Mouse (Mus musculus) midbrain, postnatal 0 days (tissue): Measurements from ENCODE around the gene Gca. TPM values are rescaled to one million over a fixed set of nuclear protein-coding genes. Genes with fewer than 3 reads are reported as not detected.

ENCODE experiments used
- ATAC-seq: fragments of 200-750 bp; cut with Nextera tagmentation; 2 replicates; pipeline ENCODE4 v1.8.0; 2017; ENCODE audit warnings: moderate number of reproducible peaks, mild to moderate bottlenecking, moderate TSS enrichment, moderate library complexity; ENCODE audit not compliant: low FRiP score
- DNase-seq: peaks from one replicate; pipeline ENCODE4 v3.0.0-alpha.2; 2015; ENCODE audit warnings: low spot score
- H3K27ac ChIP-seq: fragments of 300-500 bp; sonication (generic); 2 replicates; pipeline ENCODE4 v1.5.1; 2014; ENCODE audit warnings: low read depth, mild to moderate bottlenecking, low read length, mixed read lengths
- H3K27me3 ChIP-seq: fragments of 300-500 bp; sonication (generic); 2 replicates; pipeline ENCODE4 v1.6.1; 2014; ENCODE audit warnings: low read length, control low read depth, mixed read lengths; ENCODE audit not compliant: insufficient read depth
- H3K36me3 ChIP-seq: fragments of 300-500 bp; sonication (generic); 2 replicates; pipeline ENCODE4 v1.6.1; 2014; ENCODE audit warnings: low read length, control low read depth, mixed read lengths; ENCODE audit not compliant: insufficient read depth
- H3K4me1 ChIP-seq: fragments of 300-500 bp; sonication (generic); 2 replicates; pipeline ENCODE4 v1.6.1; 2014; ENCODE audit warnings: mild to moderate bottlenecking, control low read depth, antibody characterized with exemption, low read length, mixed read lengths; ENCODE audit not compliant: insufficient read depth
- H3K4me2 ChIP-seq: fragments of 300-500 bp; sonication (generic); 2 replicates; pipeline ENCODE4 v1.6.1; 2014; ENCODE audit warnings: low read depth, mild to moderate bottlenecking, low read length, mixed read lengths; ENCODE audit not compliant: poor library complexity, severe bottlenecking
- H3K4me3 ChIP-seq: fragments of 300-500 bp; sonication (generic); 2 replicates; pipeline ENCODE4 v1.5.1; 2014; ENCODE audit warnings: low read depth, mild to moderate bottlenecking, low read length, moderate library complexity
- H3K9ac ChIP-seq: fragments of 300-500 bp; sonication (generic); replicated peaks from 2 replicates; pipeline ENCODE4 v1.6.1; 2014; ENCODE audit warnings: mild to moderate bottlenecking, low read length, moderate library complexity, mixed read lengths; ENCODE audit not compliant: poor library complexity, severe bottlenecking
- H3K9me3 ChIP-seq: fragments of 300-500 bp; sonication (generic); 2 replicates; pipeline ENCODE4 v1.6.1; 2016; ENCODE audit warnings: low read length, control low read depth
- CTCF ChIP-seq: IDR thresholded peaks from 2 replicates; pipeline ENCODE4 v1.5.1; 2016; ENCODE audit warnings: antibody characterized with exemption, mild to moderate bottlenecking
- WGBS: fragments of 180-500 bp; shearing (Covaris S2); extraction: QIAGEN DNeasy Blood & Tissue Kit; methylation state at CpG from one replicate; pipeline ENCODE4 v1.1.7; 2014; 5-methylcytosine and 5-hydroxymethylcytosine counted together
- polyA plus RNA-seq: library from polyadenylated mRNA; unstranded; fragments of >200 nt; fragmentation: Nextera tagmentation; extraction: Ambion mirVana; gene quantifications from 2 replicates; pipeline ENCODE4 v1.2.1, GENCODE M21; 2015
- total RNA-seq: library from RNA; depleted of rRNA; stranded (reverse); fragments of >200 nt; gene quantifications from 2 replicates; pipeline ENCODE4 v1.2.3, GENCODE M21; 2014

Gca gene
- total and polyA plus RNA-seq, 2 experiments from 2014 or later: 1.2 to 3.6 TPM

GRCm38 (mm10) chr2:62630446-62630845, 33.6 kb upstream of the Gca start:
- ATAC-seq: peak; percentile 31; the same call in 1 of the 2 replicates
- peak; percentile 82 for TF ChIP-seq CTCF
- WGBS: 23% methylated on average over 6 of the region's 6 CpGs

DNA sequence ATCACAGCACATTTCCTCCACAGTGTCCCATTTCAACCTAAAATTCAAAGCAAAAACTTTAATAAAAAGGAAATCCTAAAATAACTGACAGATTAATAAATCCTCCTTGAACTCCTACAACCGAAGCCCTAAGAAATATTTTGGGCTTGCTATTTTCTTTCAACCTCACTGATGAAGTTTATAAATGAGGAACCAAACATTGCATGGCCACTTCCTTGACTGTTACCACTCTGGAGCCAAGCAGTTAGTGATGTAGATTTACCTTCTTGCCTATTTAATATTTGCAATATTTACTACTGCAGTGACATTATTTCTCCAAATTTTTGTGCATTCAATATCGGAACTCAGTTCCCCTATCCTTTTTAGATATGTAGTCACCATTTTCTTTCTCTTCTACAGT, 24.2 kb upstream of the Gca start:
- Histone ChIP-seq H3K9ac (no peak overlapping the region), H3K27ac (no peak overlapping the region), H3K4me1 (no peaks in the 10 kb centered on the region), H3K9me3 (no peaks in the 10 kb centered on the region), H3K27me3 (no peaks in the 10 kb centered on the region), H3K4me3 (no peak overlapping the region), H3K4me2 (no peak overlapping the region), H3K36me3 (no peaks in the 10 kb centered on the region)
- no peak for TF ChIP-seq CTCF
- no peak for DNase-seq
- ATAC-seq: no peak
- 96% methylated on average over 2 of the region's 2 CpGs for WGBS

More at GRCm38 (mm10) chr2:62630446-62630845, 33.6 kb upstream of the Gca start:
- Histone ChIP-seq H3K9ac (no peak overlapping the region), H3K27ac (no peak overlapping the region), H3K27me3 (no peaks in the 10 kb centered on the region), H3K4me1 (no peaks in the 10 kb centered on the region), H3K9me3 (no peaks in the 10 kb centered on the region), H3K36me3 (no peaks in the 10 kb centered on the region), H3K4me3 (no peak overlapping the region), H3K4me2 (no peak overlapping the region)
- peak; percentile 85 for DNase-seq

- Histone ChIP-seq H3K4me1 (peaks cover 3% of the 10 kb centered on the region; the same call in 1 of the 2 replicates), H3K9ac (0 out of 2 replicates have a peak overlapping the region, but pooled peaks have one; percentile 8), H3K27ac (no peak overlapping the region), H3K36me3 (no peaks in the 10 kb centered on the region), H3K27me3 (no peaks in the 10 kb centered on the region), H3K9me3 (no peaks in the 10 kb centered on the region), H3K4me3 (no peak overlapping the region), H3K4me2 (peak overlapping the region; percentile 37)
- no peak for ATAC-seq
- 49% methylated on average over 21 of the region's 21 CpGs for WGBS
- TF ChIP-seq CTCF: peak; percentile 79
- DNase-seq: peak; percentile 64
Measured at GRCm38 (mm10) chr2:62643405-62644305, 20.4 kb upstream of the Gca start.

DNA sequence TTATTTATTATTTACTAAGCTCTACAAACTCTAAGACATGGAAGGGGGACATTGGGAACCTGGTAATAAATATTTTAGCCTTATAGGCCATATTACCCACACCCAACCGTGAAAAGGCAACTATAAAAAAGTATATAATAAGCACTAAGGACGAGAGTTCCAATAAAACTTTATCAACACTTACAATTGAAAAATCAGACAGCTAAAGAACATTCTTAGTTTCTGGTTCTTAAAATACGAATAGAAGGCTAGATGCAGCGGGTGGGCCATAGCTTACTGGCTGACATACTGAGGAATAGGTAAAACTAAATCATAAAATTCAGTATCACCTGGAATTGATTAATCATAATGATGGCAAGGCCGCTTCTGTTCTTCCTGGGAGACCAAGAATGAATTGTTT, 19.2 kb upstream of the Gca start:
- TF ChIP-seq CTCF: no peak
- no peaks in the 10 kb centered on the region for H3K9me3 ChIP-seq
- ATAC-seq (no peak), DNase-seq (no peak)
- 96% methylated on average over 5 of the region's 5 CpGs for WGBS
- H3K4me2 ChIP-seq: no peak overlapping the region
- no peaks in the 10 kb centered on the region for H3K27me3 ChIP-seq
- no peak overlapping the region for H3K9ac ChIP-seq
- H3K4me1 ChIP-seq: peaks cover 3% of the 10 kb centered on the region; the same call in 1 of the 2 replicates
- H3K36me3 ChIP-seq: no peaks in the 10 kb centered on the region
- no peak overlapping the region for H3K27ac ChIP-seq
- H3K4me3 ChIP-seq: no peak overlapping the region

- ATAC-seq (peak; percentile 38; the same call in 1 of the 2 replicates), DNase-seq (no peak)
- Histone ChIP-seq H3K4me3 (peak overlapping the region; percentile 49), H3K27ac (no peak overlapping the region), H3K4me2 (peak overlapping the region; percentile 88), H3K9me3 (no peaks in the 10 kb centered on the region), H3K9ac (peak overlapping the region; percentile 30; the same call in 1 of the 2 replicates), H3K36me3 (no peaks in the 10 kb centered on the region), H3K27me3 (no peaks in the 10 kb centered on the region), H3K4me1 (peaks cover 3% of the 10 kb centered on the region; the same call in 1 of the 2 replicates)
- TF ChIP-seq CTCF: no peak
- 39% methylated on average over 12 of the region's 12 CpGs for WGBS
Measured at GRCm38 (mm10) chr2:62645475-62645874, 18.6 kb upstream of the Gca start.
